In genomic region chr12:4593166-4593929, GRCm38 (mm10) we compare ENCODE assay signal across 8 mouse cellular contexts. TPM values are rescaled to one million over a fixed set of nuclear protein-coding genes. Genes with fewer than 3 reads are reported as not detected.
DNase-seq lines count a peak whose midpoint lies in the region; ATAC-seq and TF ChIP-seq lines count a peak whose summit lies in the region.

No protein-coding gene starts in this region.

- H3K27ac ChIP-seq in embryonic facial prominence, embryonic 10.5 days (replicated peaks) = peak overlapping the region; percentile 87
- H3K27ac ChIP-seq in kidney, embryonic 14.5 days (ENCODE audit: low read depth, low read length) = peak overlapping the region; percentile 57; the same call in 1 of the 2 replicates
- peak overlapping the region; percentile 44; the same call in 1 of the 2 replicates for H3K27ac ChIP-seq in neural tube, embryonic 14.5 days (ENCODE audit: low read depth, low read length)

- WGBS in embryonic facial prominence, embryonic 10.5 days = under 1% methylated on average over 72 of the region's 80 CpGs
- under 1% methylated on average over 55 of the region's 80 CpGs for WGBS in kidney, embryonic 14.5 days
- WGBS in lung, adult 2 months = under 1% methylated on average over 80 of the region's 80 CpGs
- WGBS in neural tube, embryonic 14.5 days = under 1% methylated on average over 45 of the region's 80 CpGs

- peaks cover 14% of the 10 kb centered on the region for H3K4me1 ChIP-seq in embryonic facial prominence, embryonic 10.5 days
- H3K4me1 ChIP-seq in kidney, embryonic 14.5 days (ENCODE audit: control insufficient read depth, insufficient read depth, low read length) = peaks cover 9% of the 10 kb centered on the region; the same call in 1 of the 2 replicates
- peaks cover 22% of the 10 kb centered on the region for H3K4me1 ChIP-seq in lung, adult 2 months (ENCODE audit: control insufficient read depth, insufficient read depth, low read length)
- H3K4me1 ChIP-seq in neural tube, embryonic 14.5 days (ENCODE audit: control insufficient read depth, insufficient read depth, low read length) = no peaks in the 10 kb centered on the region; the same call in 1 of the 2 replicates

- peak overlapping the region; percentile 76 for H3K4me2 ChIP-seq in kidney, embryonic 14.5 days (replicated peaks; ENCODE audit: low read depth, low read length)
- H3K4me2 ChIP-seq in neural tube, embryonic 14.5 days (ENCODE audit: low read depth, low read length) = peak overlapping the region; percentile 83

- peak overlapping the region; percentile 94 for H3K9ac ChIP-seq in kidney, embryonic 14.5 days (ENCODE audit: low read depth, low read length)
- peak overlapping the region; percentile 90 for H3K9ac ChIP-seq in neural tube, embryonic 14.5 days (replicated peaks; ENCODE audit: low read depth, low read length)

- no peaks in the 10 kb centered on the region for H3K36me3 ChIP-seq in embryonic facial prominence, embryonic 10.5 days (replicated peaks)
- no peaks in the 10 kb centered on the region for H3K36me3 ChIP-seq in kidney, embryonic 14.5 days (ENCODE audit: control insufficient read depth, insufficient read depth, low read length)
- H3K36me3 ChIP-seq in neural tube, embryonic 14.5 days (ENCODE audit: control insufficient read depth, insufficient read depth, low read length) = no peaks in the 10 kb centered on the region

- TF ChIP-seq POLR2A in lung, adult 2 months (IDR thresholded peaks at IDR 0.05; ENCODE audit: borderline replicate concordance, extremely low read depth, low read depth, low read length) = peak; percentile 17; the same call in 1 of the 2 replicates

- no peak for TF ChIP-seq CTCF in lung, adult 2 months (IDR thresholded peaks at IDR 0.05; ENCODE audit: insufficient read depth, low read length)

- peak; percentile 87 for ATAC-seq in kidney, embryonic 14.5 days (ENCODE audit: low FRiP score, low TSS enrichment)
- peak; percentile 84 for ATAC-seq in neural tube, embryonic 14.5 days (ENCODE audit: low read depth)

- peaks cover 9% of the 10 kb centered on the region for H3K27me3 ChIP-seq in embryonic facial prominence, embryonic 10.5 days (replicated peaks; ENCODE audit: low read depth, poor library complexity, severe bottlenecking)
- no peaks in the 10 kb centered on the region for H3K27me3 ChIP-seq in kidney, embryonic 14.5 days (ENCODE audit: control insufficient read depth, insufficient read depth, low read length)
- H3K27me3 ChIP-seq in neural tube, embryonic 14.5 days (ENCODE audit: control insufficient read depth, insufficient read depth, low read length) = no peaks in the 10 kb centered on the region

- no peaks in the 10 kb centered on the region for H3K9me3 ChIP-seq in embryonic facial prominence, embryonic 10.5 days
- H3K9me3 ChIP-seq in kidney, embryonic 14.5 days (ENCODE audit: control insufficient read depth, low read length) = no peaks in the 10 kb centered on the region
- no peaks in the 10 kb centered on the region for H3K9me3 ChIP-seq in neural tube, embryonic 14.5 days (ENCODE audit: control insufficient read depth, low read length)

- DNase-seq in 416B (ENCODE audit: low read depth) = peak; percentile 61
- peak; percentile 73 for DNase-seq in adrenal gland, postnatal 10 days
- peak; percentile 65 for DNase-seq in embryonic facial prominence, embryonic 10.5 days (ENCODE audit: low spot score)
- DNase-seq in heart, adult 9 months (ENCODE audit: low spot score in 2 of 2) = peak; percentile 36 to 51
- DNase-seq in lung, adult 2 months = peak; percentile 74
- DNase-seq in testis, postnatal 10 days (ENCODE audit: low spot score) = peak; percentile 71

- H3K4me3 ChIP-seq in embryonic facial prominence, embryonic 10.5 days = peak overlapping the region; percentile 86
- H3K4me3 ChIP-seq in kidney, embryonic 14.5 days (ENCODE audit: low read length) = peak overlapping the region; percentile 89
- peak overlapping the region; percentile 98 for H3K4me3 ChIP-seq in lung, adult 2 months (replicated peaks; ENCODE audit: extremely low read depth, low read depth, low read length)
- H3K4me3 ChIP-seq in neural tube, embryonic 14.5 days (ENCODE audit: low read depth, low read length) = peak overlapping the region; percentile 88

RNA-seq across cellular contexts. Expression of gene Gm3625, which starts 0.6 kb away (rescaled TPM):
- not detected for total RNA-seq in adrenal gland, postnatal 10 days (2021)
- not detected in 2 replicates for polyA plus RNA-seq in embryonic facial prominence, embryonic 10.5 days (2016; fragmentation: Nextera tagmentation; extraction: Ambion mirVana)
- not detected in 2 replicates for polyA plus RNA-seq in kidney, embryonic 14.5 days (2014; fragmentation: Nextera tagmentation; extraction: Ambion mirVana)
- polyA plus RNA-seq in lung, adult 2 months (2012; rRNA removed) = not detected in 2 replicates
- not detected in 2 replicates for polyA plus RNA-seq in neural tube, embryonic 14.5 days (2014; fragmentation: Nextera tagmentation; extraction: Ambion mirVana)

RNA-seq across cellular contexts. Expression of gene Itsn2, which starts 0.9 kb away (rescaled TPM):
- 10 to 100 TPM; 40.2 to 45.4 TPM for total RNA-seq in adrenal gland, postnatal 10 days (2021)
- 17.6 and 17.9 TPM in 2 replicates for polyA plus RNA-seq in embryonic facial prominence, embryonic 10.5 days (2016; fragmentation: Nextera tagmentation; extraction: Ambion mirVana)
- polyA plus RNA-seq in kidney, embryonic 14.5 days (2014; fragmentation: Nextera tagmentation; extraction: Ambion mirVana) = 33.0 and 46.8 TPM in 2 replicates
- polyA plus RNA-seq in lung, adult 2 months (2012; rRNA removed) = 22.4 and 36.3 TPM in 2 replicates
- polyA plus RNA-seq in neural tube, embryonic 14.5 days (2014; fragmentation: Nextera tagmentation; extraction: Ambion mirVana) = 30.2 and 32.4 TPM in 2 replicates

Comparison
In these comparisons a context has a peak if more than half of its experiments do, and no peak if none do; other contexts are left out.
1. Peak in every context shown above with its lines: DNase-seq, ATAC-seq, H3K4me3 ChIP-seq and H3K27ac ChIP-seq.